ENCODE assay signal across 26 mouse cellular contexts in genomic region chr2:131811607-131812006, GRCm38 (mm10). TPM values are rescaled to one million over a fixed set of nuclear protein-coding genes. Genes with fewer than 3 reads are reported as not detected.
"Had no signal": no experiment of that assay in that cellular context is flagged by ENCODE, and none has a peak within 500 bp of the region (broad histone marks: within the 10 kb centered on the region; RNA-seq: fewer than 3 reads in every experiment).

No protein-coding gene starts in this region.

- ATAC-seq: inflammation-experienced regulatory T-cells, adult 6 months; intestine, embryonic 16.5 days had no signal

- H3K9me3 ChIP-seq: limb, embryonic 13.5 days; liver, embryonic 13.5 days; lung, embryonic 15.5 days; midbrain, embryonic 13.5 days had no signal

- H3K27me3 ChIP-seq: midbrain, embryonic 13.5 days had no signal

- H3K4me3 ChIP-seq: left cerebral cortex, adult 2 months; limb, embryonic 13.5 days; liver, embryonic 13.5 days; lung, embryonic 15.5 days; midbrain, embryonic 13.5 days had no signal

- H3K36me3 ChIP-seq: limb, embryonic 13.5 days; liver, embryonic 13.5 days; lung, embryonic 15.5 days; midbrain, embryonic 13.5 days had no signal

- DNase-seq: kidney, adult 18-20 months; kidney, adult 9 months; kidney, postnatal 14 days; kidney, postnatal 4 days; layer of hippocampus, postnatal 36 days; left cerebral cortex, postnatal 4 days; liver, embryonic 13.5 days; lung, postnatal 14 days; thymus, postnatal 25 days had no signal

- H3K4me2 ChIP-seq: limb, embryonic 13.5 days; liver, embryonic 13.5 days; lung, embryonic 15.5 days; midbrain, embryonic 13.5 days had no signal

- H3K27ac ChIP-seq: left cerebral cortex, adult 2 months; limb, embryonic 13.5 days; liver, embryonic 13.5 days; lung, embryonic 15.5 days; macrophage; midbrain, embryonic 13.5 days had no signal

- H3K9ac ChIP-seq: limb, embryonic 13.5 days; liver, embryonic 13.5 days; lung, embryonic 15.5 days; midbrain, embryonic 13.5 days had no signal

- H3K4me1 ChIP-seq: liver, embryonic 13.5 days had no signal

RNA-seq across cellular contexts. Expression of gene Erv3, which starts 47.9 kb away (rescaled TPM):
- total RNA-seq: left cerebral cortex, postnatal 4 days; liver, adult 2 months; megakaryocyte, adult 5-6 weeks; midbrain, postnatal 0 days had no signal
- polyA plus RNA-seq: inflammation-experienced regulatory T-cells, adult 6 months; intestine, embryonic 16.5 days; kidney, embryonic 16.5 days; limb, embryonic 13.5 days; liver, adult 2 months; liver, embryonic 13.5 days; liver, embryonic 16.5 days; lung, embryonic 15.5 days; macrophage; midbrain, embryonic 13.5 days; midbrain, postnatal 0 days; neural tube, embryonic 11.5 days; neural tube, embryonic 14.5 days; small intestine, adult 2 months; spleen, adult 2 months; stomach, embryonic 16.5 days had no signal
